Mouse (Mus musculus) embryo, embryonic 10 days (tissue): Measurements from ENCODE around the gene Inafm1.
A peak's percentile ranks its signal among the peaks of the same experiment; 100 is the strongest.
"Not testable (repeated sequence)": the region's sequence is repeated elsewhere in the genome, so short reads cannot be mapped to it uniquely, and the experiment has no call there.

Experiments used
- DNase-seq: peaks from one replicate; pipeline ENCODE4 v3.0.0-alpha.2; 2015; ENCODE audit warnings: low spot score

Inafm1 gene

DNA sequence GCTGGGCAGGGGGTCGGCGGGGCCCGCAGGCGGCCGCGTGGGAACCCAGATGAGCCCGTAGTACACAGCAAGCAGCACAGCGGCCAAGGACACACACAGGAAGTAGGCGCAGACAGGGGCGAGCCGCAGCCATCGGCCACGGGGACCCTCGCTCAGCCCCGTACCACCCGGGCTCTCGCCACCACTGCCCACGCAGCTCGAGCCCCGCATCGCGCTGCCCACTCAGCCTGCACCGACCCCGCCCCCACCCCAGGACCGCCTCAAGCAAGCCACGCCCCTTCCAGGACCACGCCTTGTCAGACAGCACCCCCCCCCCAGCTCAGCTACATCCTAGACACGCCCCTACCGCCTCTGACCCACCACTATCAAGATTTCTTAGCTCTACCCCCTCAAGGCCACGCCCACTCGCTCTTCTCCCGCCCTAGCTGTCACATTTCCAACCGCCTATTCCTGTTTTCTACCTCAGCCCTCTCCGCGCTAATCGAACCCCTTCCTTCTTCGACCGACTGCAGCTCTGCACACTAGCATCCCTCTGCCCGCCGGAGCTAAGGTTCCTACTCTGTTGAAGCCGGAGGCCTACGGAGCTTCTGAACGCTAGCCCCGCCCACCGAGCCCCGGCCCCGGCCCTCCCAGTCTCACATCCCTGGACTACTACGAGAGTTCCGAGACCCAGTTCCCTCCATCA, at the start of gene Inafm1:
TSS of gene Inafm1 (minus strand) at position 537 of the 685 bp plus-strand sequence.
- DNase-seq = peak; percentile 98

DNA sequence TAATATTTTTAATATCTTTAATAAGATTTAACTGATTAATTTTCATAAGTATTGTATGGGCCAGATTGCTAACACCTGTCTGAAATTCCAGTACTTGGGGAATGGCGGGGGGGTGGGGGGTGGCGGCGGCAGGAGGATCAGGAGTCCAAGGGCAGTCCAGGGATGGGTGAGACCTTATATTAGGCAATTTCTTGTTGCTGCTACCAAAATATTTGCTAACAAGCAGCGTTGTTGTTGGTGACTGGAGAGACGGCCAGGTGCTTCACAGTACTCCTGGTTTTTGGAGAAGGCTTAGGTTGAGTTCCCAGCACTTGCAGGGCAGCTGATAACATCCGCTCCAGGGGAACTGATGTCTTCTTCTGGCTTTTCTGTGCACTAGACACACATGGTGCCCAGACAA, 47.1 kb upstream of the Inafm1 start:
- no peak for DNase-seq

DNA sequence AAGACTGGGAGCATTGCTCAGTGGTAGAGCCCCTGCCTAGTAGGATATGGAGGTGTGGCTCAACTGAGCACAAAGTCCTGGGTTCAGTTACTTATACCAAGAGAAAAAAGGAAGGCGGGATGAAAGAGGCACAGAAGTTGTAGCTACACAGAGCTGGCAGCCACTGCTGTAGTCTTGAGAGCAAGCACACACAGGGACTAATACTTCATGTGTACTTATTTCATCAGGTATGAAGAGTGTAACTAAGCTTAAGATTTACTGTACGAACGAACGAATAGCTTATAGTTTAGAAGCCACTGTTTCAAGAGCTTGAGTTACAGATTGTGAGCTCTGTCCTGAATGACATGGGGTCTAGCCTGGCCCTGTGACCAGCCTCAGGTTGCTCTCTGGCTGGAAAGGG, 45.8 kb upstream of the Inafm1 start:
- DNase-seq = no peak

DNA sequence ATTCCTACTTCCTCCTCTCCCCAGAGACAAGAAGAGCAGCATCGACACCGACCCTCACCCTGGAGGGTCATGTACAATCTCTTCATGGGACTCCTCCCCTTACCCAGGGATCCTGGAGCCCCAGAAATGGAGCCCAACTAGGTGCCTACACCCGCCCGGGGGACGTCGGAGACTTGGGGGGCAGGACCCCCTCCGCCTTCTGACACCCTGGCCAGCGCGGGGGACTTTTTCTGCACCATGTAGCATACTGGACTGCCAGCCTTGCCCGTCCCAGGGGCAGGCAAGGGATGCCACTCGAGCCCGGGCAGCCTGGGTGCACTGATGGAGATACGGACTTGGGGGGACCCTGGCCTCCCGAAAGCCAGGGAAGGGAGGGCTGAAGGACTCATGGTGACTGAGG, 43.7 kb upstream of the Inafm1 start:
- DNase-seq = no peak

DNA sequence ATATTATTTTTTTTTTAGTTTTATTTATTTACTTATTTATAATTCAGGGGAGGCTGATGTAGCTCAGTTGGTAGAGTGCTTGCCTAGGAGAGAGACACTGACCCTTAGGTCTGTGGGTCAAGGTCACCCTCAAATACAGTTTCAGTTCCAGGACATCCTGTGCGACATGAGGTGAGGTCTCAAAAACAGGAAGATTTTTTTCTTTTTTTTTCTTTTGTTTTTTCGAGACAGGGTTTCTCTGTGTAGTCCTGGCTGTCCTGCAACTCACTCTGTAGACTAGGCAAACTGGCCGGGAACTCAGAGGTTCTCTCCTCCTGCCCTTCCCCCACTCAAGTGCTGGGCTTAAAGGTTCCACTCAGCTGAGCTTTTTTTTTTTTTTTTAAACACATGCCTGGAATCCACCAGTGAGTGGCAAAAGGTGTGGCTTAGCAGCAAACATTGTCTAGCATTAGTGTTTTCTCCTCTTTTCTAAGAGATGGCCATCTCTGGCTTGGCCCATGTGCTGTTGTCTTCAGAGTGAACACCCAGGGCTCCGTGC, 41.9 kb upstream of the Inafm1 start:
- DNase-seq = no peak

DNA sequence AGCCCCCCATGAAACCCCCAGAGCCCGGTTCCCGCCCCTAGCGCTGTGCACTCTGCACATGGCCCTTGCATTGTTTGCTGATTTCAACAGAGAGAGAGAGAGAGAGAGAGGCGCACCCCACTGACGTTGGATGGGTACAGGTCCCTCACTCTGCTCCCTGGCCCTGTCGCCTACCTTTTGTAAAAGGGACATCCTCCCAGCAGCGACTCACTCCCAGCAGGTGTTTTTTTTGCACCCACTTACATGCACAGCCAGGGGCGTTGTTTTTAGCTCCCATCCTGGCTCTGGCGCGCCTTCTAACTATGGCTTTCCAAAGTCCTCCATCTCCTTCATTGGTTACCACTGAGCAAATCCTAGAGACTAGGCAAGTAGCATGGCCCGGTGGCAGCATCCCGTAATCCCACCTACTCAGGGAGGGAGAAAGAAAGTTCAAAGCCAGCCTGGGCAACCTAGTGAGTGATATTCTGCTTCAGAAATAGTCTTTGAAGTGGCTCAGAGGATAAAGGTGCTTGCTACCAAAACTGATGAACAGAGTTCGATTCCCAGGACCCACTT, 40.9 kb upstream of the Inafm1 start:
- DNase-seq = no peak

DNA sequence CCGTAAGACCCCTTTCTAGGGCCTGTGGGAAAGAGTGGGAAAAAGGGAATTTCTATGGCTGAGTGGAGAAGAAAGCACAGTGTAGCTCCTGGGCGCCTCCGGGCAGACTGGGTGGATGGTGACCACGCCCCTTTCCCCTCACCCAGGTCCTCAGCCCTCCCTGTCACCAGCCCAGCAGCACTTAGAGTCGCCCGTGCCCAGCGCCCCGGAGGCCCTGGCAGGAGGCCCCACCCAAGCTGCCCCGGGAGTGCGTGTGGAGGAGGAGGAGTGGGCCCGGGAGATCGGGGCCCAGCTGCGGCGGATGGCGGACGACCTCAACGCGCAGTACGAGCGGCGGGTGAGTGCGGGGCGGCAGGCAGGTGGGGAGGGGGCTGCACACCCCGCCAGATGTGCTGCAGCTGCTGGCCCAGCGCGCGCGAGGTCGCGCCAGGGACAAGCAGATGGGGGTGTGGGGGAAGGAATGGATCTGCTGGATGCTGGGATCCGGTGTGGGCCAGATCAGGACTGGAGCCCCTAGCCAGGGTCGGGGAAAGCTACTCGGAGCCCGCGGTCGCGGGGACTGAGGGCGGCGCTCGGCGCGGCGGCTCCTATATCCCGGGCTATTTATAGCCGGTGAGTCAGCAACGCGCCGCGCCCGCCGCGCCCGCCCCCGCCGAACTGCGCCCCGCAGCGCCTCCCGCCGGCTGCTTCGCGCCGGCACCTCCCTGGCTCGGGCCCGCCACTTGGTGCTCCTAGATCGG, 40.2 kb upstream of the Inafm1 start:
- DNase-seq = peak; percentile 75

DNA sequence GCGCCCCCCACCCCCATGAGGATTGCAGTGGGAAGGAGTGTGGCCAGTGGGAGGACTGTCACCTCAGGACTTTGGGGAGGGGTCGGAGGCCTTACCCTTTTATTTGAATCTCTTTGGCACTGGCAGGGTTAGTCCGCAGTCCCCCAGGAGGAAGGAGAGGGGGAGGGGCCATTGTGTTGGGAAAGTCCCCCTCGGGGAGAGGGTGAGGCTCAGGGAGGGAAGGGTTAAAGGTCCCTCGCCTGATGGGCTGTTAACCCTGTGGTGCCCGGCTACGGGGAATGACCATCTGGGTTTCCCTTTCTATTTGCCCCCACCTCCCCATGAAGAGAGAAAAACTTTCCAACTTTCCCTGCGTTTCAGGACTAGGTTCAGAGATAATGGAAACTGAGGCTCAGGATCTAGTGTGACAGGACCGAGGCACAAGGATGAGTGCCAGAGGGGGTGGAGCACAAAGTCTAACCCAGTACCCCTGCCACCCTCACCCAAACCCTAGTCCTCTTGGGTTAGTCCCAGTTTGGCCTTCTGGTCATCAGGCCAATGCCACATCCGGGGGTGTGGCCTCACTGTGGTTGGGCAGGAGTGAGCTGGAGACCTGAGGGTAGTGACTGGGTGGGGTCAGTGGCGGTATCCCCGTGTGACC, 39.4 kb upstream of the Inafm1 start:
- peak; percentile 95 for DNase-seq

DNA sequence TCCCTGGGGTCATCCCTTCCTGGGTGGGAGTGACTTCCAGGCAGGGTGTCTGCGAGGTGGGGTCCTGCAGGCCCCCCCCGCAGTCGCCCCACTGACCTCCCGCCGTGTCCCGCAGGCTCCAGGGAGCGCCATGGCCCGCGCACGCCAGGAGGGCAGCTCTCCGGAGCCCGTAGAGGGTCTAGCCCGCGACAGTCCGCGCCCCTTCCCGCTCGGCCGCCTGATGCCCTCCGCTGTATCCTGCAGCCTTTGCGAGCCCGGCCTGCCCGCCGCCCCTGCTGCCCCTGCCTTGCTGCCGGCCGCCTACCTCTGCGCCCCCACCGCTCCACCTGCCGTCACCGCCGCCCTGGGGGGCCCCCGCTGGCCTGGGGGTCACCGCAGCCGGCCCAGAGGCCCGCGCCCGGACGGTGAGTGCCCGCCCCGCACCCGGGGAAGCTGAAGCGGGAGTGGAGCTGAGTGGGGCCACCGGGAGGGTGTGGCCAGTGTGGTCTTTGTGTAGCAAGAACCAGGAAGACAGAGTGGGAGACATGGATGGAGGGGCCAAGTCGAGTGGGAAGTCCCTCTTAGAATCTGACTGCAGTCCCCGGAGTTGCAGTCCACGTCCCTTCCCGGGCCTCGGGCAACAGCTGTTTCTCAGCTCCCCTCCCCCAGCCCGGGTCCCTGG, 38.7 kb upstream of the Inafm1 start:
- DNase-seq = peak; percentile 74

DNA sequence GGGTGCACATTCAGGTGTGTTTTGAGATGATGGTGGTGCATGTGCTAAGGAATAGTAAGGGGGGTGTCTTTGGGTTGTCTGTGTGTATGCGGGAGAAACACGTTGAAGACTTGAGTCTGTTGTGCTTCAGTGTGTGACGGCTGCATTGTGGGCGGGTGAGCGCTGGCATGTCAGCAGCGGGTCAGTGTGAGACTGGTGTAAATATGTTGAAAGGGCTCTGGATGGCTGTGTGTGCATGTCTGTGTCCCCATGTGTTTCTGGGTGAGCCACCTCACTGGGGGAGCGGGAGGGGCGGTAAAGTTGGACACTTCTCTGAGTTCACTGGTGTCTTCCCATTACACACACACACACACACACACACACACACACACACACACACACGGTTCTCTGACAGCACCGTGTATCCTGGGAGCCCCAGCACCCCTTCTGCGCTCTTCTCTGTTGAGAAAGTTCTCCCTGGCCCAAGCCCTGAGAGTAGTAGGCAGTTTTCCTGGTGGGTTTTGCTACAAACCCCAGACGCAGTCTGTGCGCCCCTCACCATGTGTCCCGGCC, 38.1 kb upstream of the Inafm1 start:
- peak; percentile 48 for DNase-seq

DNA sequence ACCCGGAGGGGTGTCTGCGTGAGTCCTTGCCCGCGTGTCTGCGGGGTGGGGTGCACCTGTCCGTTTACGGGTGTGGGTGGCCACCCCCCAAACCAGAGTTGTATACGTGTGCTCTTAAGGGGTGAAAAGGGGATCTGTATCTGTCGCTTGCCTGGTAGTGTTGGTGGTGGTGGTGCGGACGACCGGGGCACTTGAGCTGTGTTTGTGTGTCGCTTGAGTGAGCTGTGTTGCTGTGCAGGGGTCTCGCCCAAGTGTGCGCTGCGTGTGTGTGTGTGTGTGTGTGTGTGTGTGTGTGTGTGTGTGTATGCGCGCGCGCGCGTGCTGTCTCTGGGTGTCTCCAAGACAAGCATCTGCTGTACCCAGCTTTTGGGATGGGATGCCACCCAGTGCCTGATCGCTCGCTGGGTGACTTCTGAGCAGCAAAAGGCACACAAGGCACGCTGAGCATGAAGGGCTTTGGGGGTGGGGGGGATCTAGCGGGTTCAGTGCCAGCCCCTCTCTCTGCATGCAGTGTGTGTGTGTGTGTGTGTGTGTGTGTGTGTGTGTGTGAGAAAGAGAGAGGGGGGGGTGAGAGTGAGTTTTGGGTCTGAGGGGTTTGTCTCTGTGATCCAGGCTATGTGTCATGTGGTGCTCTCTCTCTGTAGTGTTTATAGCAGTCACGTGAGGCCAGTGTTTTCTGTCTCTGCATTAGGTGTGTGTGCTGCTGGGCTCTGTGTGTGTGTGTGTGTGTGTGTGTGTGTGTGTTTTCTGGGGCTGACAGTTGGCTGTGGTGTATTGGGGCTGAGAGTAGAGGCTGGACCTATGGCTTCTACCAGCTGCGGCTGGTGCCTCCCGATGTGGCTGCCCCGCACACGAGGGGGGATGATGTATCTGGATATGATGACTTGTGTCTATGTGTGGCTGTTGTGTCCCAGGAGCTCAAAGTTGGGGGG, 37.4 kb upstream of the Inafm1 start:
- peak; percentile 49 for DNase-seq

DNA sequence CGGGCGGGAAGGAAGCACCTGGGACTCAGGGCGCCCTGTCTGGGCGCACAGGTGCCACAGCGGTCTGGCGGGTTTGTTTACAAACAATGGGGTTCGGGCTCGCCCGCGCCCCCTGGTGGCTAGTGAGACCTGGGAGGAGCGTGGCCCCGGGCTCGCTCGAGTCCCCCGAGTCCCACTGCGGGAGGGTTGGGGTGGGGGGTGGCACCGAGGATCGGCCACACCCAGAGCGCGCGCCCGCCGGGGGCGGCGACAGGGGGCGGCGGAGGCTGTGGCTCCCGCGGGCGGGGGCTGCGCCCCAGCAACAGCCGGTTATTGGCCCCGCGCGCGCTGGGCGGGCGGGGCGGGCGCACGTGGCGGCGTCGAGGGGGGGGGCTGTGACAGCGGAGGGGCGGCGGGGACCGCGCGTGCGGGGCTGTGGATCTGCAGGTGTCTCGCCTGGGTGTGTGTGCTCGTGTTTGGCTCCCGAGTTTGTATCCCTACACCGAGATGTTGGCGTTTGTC, 36.7 kb upstream of the Inafm1 start:
- DNase-seq = peak; percentile 76

DNA sequence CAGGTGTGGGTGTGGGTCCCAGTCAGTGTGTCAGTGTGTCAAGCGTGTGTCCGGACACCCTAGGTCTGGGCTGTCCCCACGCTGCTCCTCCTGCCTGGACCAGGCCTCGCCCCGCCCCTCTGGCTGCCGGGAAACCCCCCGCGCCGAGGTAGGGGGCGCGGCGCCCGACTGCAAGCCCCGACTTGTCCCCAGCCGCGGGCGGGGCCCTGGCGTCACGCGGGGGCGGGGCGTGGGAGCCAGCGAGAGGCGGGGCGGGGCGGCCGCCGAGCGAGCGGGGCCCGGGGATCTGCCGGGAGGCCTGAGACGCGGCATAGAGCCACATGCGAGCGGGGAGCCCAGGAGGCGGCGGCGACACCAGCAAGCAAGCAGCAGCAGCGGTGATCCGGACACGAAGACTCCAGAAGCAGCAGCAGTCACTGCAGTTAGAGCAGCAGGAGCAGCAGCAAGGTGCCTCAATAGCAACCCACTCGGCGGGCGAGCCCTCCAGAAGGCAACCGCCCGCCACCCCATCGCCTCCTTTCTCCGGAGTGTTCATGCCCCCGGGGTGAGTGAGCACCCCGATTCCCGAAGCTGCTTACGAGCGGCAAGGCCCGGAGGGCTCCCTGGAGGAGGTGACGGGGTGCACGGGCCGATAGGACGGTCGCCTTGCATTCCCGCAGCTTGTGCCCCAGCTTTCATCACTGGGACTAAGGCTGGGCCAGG, 36.1 kb upstream of the Inafm1 start:
- peak; percentile 70 for DNase-seq

DNA sequence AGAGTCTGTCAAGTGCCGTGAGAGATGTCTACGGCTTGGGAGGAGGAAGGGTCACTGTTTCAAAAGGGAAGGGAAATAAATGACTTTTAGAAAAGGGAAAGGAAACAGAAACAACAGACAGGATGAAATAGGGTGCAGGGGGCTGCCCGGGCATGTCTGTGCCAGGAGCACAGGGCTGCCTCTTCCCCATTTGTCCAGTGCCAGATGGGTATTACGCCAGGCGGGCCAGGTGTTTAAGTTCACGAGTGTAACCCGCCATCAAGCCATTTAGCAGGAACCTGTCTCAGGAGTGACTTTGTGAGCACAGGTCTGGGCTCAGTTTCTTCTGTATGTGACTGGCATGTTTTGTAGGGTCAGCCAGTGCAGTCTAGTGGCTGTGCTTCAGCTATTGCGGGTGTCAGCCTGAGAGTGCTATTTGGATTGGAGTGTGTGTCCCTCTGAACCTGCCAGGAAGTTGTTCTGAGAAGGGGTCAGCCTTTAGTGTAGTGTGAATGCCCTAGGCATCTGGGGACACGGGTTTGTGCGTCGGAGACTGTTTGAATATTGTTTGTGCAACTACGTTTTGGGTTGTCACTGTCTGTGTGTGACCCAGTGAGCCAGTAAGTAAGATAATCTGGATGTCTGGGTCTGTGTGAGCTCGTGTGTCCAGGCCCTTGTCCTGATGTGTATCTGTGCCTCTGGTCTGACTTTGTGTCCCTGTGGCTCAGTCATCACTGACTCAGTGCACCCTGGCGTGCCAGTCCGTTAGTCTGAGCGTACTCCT, 35.3 kb upstream of the Inafm1 start:
- DNase-seq = no peak

DNA sequence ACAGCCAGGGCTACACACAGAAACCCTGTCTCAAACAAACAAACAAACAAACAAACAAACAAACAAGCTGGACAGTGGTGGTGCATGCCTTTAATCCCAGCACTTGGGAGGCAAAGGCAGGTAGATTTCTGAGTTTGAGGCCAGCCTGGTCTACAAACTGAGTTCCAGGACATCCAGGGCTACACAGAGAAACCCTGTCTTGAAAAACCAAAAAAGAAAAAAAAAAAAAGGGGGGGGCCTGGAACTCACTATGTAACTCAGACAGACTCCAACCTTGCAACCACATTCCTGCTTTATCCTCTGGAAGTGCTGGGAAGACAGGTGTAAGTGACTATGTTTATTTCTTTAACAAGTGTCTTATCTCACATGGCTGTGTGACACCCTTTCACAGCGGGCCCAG, 34.7 kb upstream of the Inafm1 start, which contains the start of gene Bbc3:
TSS of gene Bbc3 (plus strand) at position 301 of the 400 bp plus-strand sequence.
- DNase-seq = not testable (repeated sequence)

DNA sequence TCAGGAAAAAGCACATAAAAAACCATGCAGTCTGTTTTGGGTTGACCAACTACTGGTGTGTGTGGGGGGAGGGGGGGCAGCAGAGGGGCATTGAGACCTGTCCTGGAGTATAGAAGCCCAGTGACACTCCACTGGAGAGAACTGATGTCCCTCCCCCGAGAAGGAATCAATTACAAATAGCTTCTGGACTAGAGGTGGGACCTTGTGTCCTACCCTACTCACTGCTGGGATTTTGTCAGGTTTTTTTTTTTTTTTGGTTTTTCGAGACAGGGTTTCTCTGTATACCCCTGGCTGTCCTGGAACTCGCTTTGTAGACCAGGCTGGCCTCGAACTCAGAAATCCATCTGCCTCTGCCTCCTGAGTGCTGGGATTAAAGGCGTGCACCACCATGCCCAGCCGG, 33.7 kb upstream of the Inafm1 start:
- DNase-seq = not testable (repeated sequence)

DNA sequence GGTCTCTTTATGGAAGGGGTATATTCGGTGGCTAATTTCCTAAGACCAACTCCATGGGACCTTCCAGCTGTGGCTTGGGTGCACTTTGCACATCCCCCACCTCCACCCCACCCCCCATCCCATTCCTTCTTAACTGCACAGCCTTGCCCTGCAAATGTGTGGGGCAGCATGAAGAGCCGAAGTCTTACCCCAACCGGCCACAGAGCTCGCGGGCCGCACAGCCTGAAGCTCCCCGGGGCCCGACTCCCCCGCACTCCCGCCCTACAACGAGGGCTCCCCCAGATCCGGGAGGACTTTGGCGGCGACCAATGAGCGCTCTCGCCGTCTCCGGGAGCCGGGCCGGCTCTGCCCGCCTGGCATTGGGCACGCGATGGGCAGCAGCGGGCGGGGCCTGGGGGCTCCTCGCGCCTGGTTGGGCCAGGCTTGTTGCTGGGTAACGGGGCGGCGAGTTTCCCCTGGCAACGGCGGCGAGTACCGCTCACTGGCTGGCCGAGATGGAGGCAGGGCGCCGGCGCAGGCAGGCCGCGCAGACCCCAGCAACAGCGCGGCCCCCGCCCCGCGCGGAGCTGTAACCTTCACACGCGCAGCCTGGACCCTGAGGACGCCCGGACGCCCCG, 26.1 kb upstream of the Inafm1 start:
- peak; percentile 93 for DNase-seq

DNA sequence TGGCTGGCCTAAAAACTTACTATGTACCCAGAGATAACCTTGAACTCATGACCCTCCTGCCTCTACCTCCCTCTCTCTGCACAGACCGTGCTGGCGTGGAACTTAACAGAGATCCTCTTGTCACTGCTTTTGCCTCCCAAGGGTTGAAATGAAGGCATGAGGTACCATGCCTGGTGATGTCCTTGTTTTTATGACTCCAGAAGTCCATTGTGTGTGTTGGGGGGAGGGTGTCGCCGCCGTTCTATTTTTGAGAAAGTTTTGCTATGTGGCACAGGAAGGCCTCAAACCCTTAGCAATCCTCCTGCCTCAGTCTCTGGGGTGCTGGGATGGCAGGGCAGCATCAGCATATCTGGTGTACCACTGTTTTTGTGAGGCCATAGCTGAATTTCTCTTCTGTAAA, 25.5 kb upstream of the Inafm1 start:
- DNase-seq = no peak
